Mouse (Mus musculus) G1E (cell line): Measurements from ENCODE around the gene Ptprt.

Source experiments
- CTCF ChIP-seq: IDR thresholded peaks from 2 replicates; pipeline ENCODE4 v1.5.1; 2012; ENCODE audit warnings: low read depth, low read length, inconsistent platforms, mixed read lengths
- GATA1 ChIP-seq: IDR thresholded peaks from 2 replicates; pipeline ENCODE4 v1.6.1; 2012; ENCODE audit warnings: borderline replicate concordance, low read length, inconsistent platforms, mixed read lengths
- GATA2 ChIP-seq: IDR thresholded peaks from 2 replicates; pipeline ENCODE4 v1.6.1; 2012; ENCODE audit warnings: low read depth, low read length, inconsistent platforms, borderline replicate concordance
- POLR2AphosphoS5 ChIP-seq: IDR thresholded peaks from 2 replicates; pipeline ENCODE4 v1.6.1; 2012; ENCODE audit warnings: low read depth, low read length, inconsistent platforms; ENCODE audit not compliant: insufficient replicate concordance
- TAL1 ChIP-seq: conservative IDR thresholded peaks from 2 replicates; pipeline ENCODE4 v1.6.1; 2012; ENCODE audit warnings: low read depth, low read length, inconsistent platforms, mixed read lengths

GRCm38 (mm10) chr2:162512094-162512493, 148.9 kb downstream of the Ptprt start:
- no peak for TF ChIP-seq GATA1
- TF ChIP-seq CTCF: no peak
- no peak for TF ChIP-seq TAL1
- no peak for TF ChIP-seq POLR2AphosphoS5
- TF ChIP-seq GATA2: no peak
